Mouse (Mus musculus) lung, postnatal 0 days (tissue): ENCODE results near the gene Gemin2. TPM values are rescaled to one million over a fixed set of nuclear protein-coding genes. Genes with fewer than 3 reads are reported as not detected.
A peak's percentile ranks its signal among the peaks of the same experiment; 100 is the strongest.

Experiments
- ATAC-seq: fragments of 200-750 bp; cut with Nextera tagmentation; 2 replicates; pipeline ENCODE4 v1.8.0; 2017; ENCODE audit warnings: moderate library complexity
- DNase-seq: peaks from one replicate; pipeline ENCODE4 v3.0.0-alpha.2; 2016; ENCODE audit warnings: low spot score
- H3K27ac ChIP-seq: fragments of 300-500 bp; sonication (generic); 2 replicates; pipeline ENCODE4 v1.5.1; 2014; ENCODE audit warnings: antibody characterized with exemption, mild to moderate bottlenecking, low read length, mixed read lengths
- H3K27me3 ChIP-seq: fragments of 300-500 bp; sonication (generic); replicated peaks from 2 replicates; pipeline ENCODE4 v1.6.1; 2014; ENCODE audit warnings: low read length, mixed read lengths; ENCODE audit not compliant: insufficient read depth
- H3K36me3 ChIP-seq: fragments of 300-500 bp; sonication (generic); 2 replicates; pipeline ENCODE4 v1.6.1; 2014; ENCODE audit warnings: low read length, mixed read lengths; ENCODE audit not compliant: insufficient read depth
- H3K4me1 ChIP-seq: fragments of 300-500 bp; sonication (generic); 2 replicates; pipeline ENCODE4 v1.6.1; 2014; ENCODE audit warnings: antibody characterized with exemption, low read depth, low read length, mixed read lengths; ENCODE audit not compliant: insufficient read depth
- H3K4me2 ChIP-seq: fragments of 300-500 bp; sonication (generic); replicated peaks from 2 replicates; pipeline ENCODE4 v1.6.1; 2014; ENCODE audit warnings: low read depth, mild to moderate bottlenecking, low read length, moderate library complexity, mixed read lengths
- H3K4me3 ChIP-seq: fragments of 300-500 bp; sonication (generic); 2 replicates; pipeline ENCODE4 v1.5.1; 2014; ENCODE audit warnings: low read depth, low read length
- H3K9ac ChIP-seq: fragments of 300-500 bp; sonication (generic); replicated peaks from 2 replicates; pipeline ENCODE4 v1.6.1; 2014; ENCODE audit warnings: low read depth, mild to moderate bottlenecking
- H3K9me3 ChIP-seq: fragments of 300-500 bp; sonication (generic); 2 replicates; pipeline ENCODE4 v1.6.1; 2016; ENCODE audit warnings: low read length, mixed read lengths
- CTCF ChIP-seq: IDR thresholded peaks from 2 replicates; pipeline ENCODE4 v1.5.1; 2016; ENCODE audit warnings: antibody characterized with exemption, mild to moderate bottlenecking
- EP300 ChIP-seq: IDR thresholded peaks from 2 replicates; pipeline ENCODE4 v1.6.1; 2016; ENCODE audit warnings: antibody characterized with exemption, mild to moderate bottlenecking, control low read depth
- WGBS: fragments of 180-500 bp; shearing (Covaris S2); extraction: QIAGEN DNeasy Blood & Tissue Kit; methylation state at CpG from one replicate; pipeline ENCODE4 v1.1.7; 2014; 5-methylcytosine and 5-hydroxymethylcytosine counted together
- polyA plus RNA-seq: library from polyadenylated mRNA; unstranded; fragments of >200 nt; fragmentation: Nextera tagmentation; extraction: Ambion mirVana; gene quantifications from 2 replicates; pipeline ENCODE4 v1.2.1, GENCODE M21; 2015

Gene Gemin2
- polyA plus RNA-seq, 1 experiment from 2014 or later: 11.0 TPM

GRCm38 (mm10) chr12:59011275-59011843 lies 1.8 kb upstream of the Gemin2 start:
- Histone ChIP-seq H3K27me3 (no peaks in the 10 kb centered on the region), H3K4me1 (peaks cover 4% of the 10 kb centered on the region; the same call in 1 of the 2 replicates), H3K4me3 (peak overlapping the region; percentile 79), H3K9me3 (no peaks in the 10 kb centered on the region), H3K27ac (peak overlapping the region; percentile 96), H3K9ac (peak overlapping the region; percentile 79), H3K36me3 (peaks cover 5% of the 10 kb centered on the region; the same call in 1 of the 2 replicates), H3K4me2 (peak overlapping the region; percentile 83)
- WGBS: 2% methylated on average over 25 of the region's 25 CpGs
- TF ChIP-seq EP300: no peak
- TF ChIP-seq CTCF: no peak
- peak; percentile 63 for ATAC-seq
- DNase-seq: no peak

GRCm38 (mm10) chr12:59011844-59012709 lies 1.1 kb upstream of the Gemin2 start, which contains the start of gene Sec23a:
TSS of gene Sec23a (minus strand) at chr12:59012017.
- Histone ChIP-seq H3K36me3 (no peaks in the 10 kb centered on the region), H3K4me3 (peak within 1 kb of the TSS; percentile 79), H3K4me2 (peak within 1 kb of the TSS; percentile 83), H3K9ac (peak within 1 kb of the TSS; percentile 84), H3K27ac (peak within 1 kb of the TSS; percentile 96), H3K4me1 (peaks cover 4% of the 10 kb centered on the region; the same call in 1 of the 2 replicates), H3K27me3 (no peaks in the 10 kb centered on the region), H3K9me3 (no peaks in the 10 kb centered on the region)
- DNase-seq: peak; percentile 99
- peak; percentile 96 for ATAC-seq
- WGBS: 2% methylated on average over 48 of the region's 48 CpGs
- no peak; the same call in 1 of the 2 replicates for TF ChIP-seq EP300
- TF ChIP-seq CTCF: no peak

- DNase-seq (peak; percentile 42), ATAC-seq (no peak)
- Histone ChIP-seq H3K4me3 (peak overlapping the region; percentile 79), H3K4me1 (peaks cover 4% of the 10 kb centered on the region; the same call in 1 of the 2 replicates), H3K9ac (peak overlapping the region; percentile 84), H3K36me3 (no peaks in the 10 kb centered on the region), H3K4me2 (peak overlapping the region; percentile 79), H3K9me3 (no peaks in the 10 kb centered on the region), H3K27ac (peak overlapping the region; percentile 82), H3K27me3 (no peaks in the 10 kb centered on the region)
- TF ChIP-seq EP300: no peak
- no peak for TF ChIP-seq CTCF
- WGBS: 1% methylated on average over 7 of the region's 7 CpGs
Observed at GRCm38 (mm10) chr12:59012710-59013091, 492 bp upstream of the Gemin2 start.

- TF ChIP-seq EP300: no peak
- no peak for TF ChIP-seq CTCF
- Histone ChIP-seq H3K4me2 (no peak overlapping the region), H3K27ac (no peak overlapping the region), H3K9me3 (no peaks in the 10 kb centered on the region), H3K4me3 (no peak overlapping the region), H3K4me1 (no peaks in the 10 kb centered on the region; the same call in 1 of the 2 replicates), H3K27me3 (no peaks in the 10 kb centered on the region), H3K9ac (no peak overlapping the region), H3K36me3 (peaks cover 4% of the 10 kb centered on the region)
- no peak for DNase-seq
- WGBS: 75% methylated on average over 8 of the region's 8 CpGs
- ATAC-seq: no peak
Observed at GRCm38 (mm10) chr12:59017970-59018369, 4.8 kb downstream of the Gemin2 start.

- Histone ChIP-seq H3K36me3 (peaks cover 4% of the 10 kb centered on the region), H3K4me3 (no peak overlapping the region), H3K4me2 (no peak overlapping the region), H3K27ac (no peak overlapping the region), H3K9ac (no peak overlapping the region), H3K27me3 (no peaks in the 10 kb centered on the region), H3K9me3 (no peaks in the 10 kb centered on the region), H3K4me1 (no peaks in the 10 kb centered on the region)
- DNase-seq (no peak), ATAC-seq (no peak)
- WGBS: 85% methylated on average over 2 of the region's 2 CpGs
- TF ChIP-seq EP300 (no peak), CTCF (no peak)
Observed at GRCm38 (mm10) chr12:59019891-59020290, 6.7 kb downstream of the Gemin2 start.

DNA sequence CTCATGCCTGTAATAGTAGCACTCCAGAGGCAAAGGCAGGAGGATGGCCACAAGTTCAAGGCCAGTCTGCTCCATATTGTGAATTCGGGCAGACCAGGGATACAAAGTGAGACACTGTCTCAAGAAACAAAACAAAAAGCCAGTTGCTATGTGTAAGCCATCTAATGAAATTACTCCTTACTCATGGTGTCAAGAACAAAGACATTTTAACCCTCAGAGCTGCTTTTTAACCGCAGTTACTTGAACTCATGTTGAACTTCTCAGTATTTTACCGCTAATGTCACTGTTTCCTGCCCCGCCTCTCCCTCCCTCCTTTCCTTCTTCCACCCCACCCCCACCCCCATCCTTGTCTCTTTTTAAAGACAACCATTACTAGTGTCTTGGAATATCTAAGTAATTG lies 8.1 kb downstream of the Gemin2 start:
- ATAC-seq: no peak
- H3K36me3 ChIP-seq: peaks cover 4% of the 10 kb centered on the region

More for the DNA sequence above, 8.1 kb downstream of the Gemin2 start:
- DNase-seq: no peak
- WGBS: 75% methylated on average over 4 of the region's 4 CpGs
- no peaks in the 10 kb centered on the region for H3K9me3 ChIP-seq
- no peak overlapping the region for H3K27ac ChIP-seq
- no peaks in the 10 kb centered on the region for H3K27me3 ChIP-seq
- no peak overlapping the region for H3K9ac ChIP-seq
- H3K4me1 ChIP-seq: no peaks in the 10 kb centered on the region
- TF ChIP-seq CTCF (no peak), EP300 (no peak)
- H3K4me3 ChIP-seq: no peak overlapping the region
- no peak overlapping the region for H3K4me2 ChIP-seq
